Mouse (Mus musculus) 416B (cell line): ENCODE data around the gene Trpc7.

Experiments
- DNase-seq: peaks from one replicate; pipeline ENCODE4 v3.0.0; 2011; ENCODE audit warnings: low read depth

The Trpc7 gene

DNA sequence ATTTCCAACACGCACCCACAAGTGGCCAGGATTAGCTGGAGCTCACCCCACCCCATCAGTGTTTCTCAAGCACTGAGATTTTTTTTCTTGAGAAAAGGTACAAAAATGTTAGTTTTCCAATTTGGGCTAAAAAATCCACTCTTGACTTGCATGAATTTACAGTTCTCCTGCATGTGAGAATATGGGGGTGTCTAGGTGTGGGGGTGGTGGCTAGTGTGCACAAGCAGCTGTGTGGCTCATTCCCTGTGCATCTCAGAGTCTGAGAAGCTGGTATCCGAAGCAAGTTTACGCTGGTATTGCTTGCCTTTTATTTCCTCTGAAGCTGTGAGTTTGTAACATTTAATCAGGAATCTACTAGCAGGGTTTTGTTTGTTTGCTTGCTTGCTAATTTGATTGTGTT, 105.1 kb downstream of the Trpc7 start:
- DNase-seq: no peak

DNA sequence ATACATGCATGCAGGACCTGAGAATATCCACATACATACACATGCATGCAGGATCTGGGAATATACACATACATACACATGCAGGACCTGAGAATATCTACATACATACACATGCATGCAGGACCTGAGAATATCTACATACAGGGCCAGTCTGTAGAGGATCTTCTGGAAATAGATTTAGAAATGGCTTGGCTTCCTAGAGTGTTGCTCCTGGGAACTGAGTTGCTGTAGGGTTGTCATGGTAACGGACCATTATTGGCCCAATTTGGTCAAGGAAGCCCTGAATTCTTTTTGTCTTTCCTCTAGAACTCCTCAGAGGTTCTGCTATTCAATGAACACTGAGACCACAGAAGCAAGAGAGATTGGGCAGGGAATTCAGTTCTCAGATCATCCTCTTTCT, 113.2 kb downstream of the Trpc7 start:
- no peak for DNase-seq

DNA sequence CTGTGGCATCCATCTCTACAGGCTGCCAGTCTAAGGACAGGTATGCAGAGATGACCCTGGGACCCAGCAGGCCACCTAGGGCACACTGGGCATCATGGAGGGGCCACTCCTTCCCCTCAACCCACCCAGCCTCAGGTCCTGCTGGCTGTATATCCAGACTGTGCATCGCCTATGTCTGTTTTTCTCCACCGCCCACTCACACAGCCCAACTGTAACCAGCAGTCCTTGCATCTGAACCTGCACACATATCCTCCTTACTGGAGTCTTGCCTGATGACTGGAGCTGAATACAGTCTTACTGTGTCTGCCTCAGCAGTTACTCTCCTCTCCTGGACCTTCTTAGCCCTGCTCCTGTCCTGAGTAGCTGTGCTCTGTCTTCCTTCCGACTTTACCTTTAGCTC, 114.1 kb downstream of the Trpc7 start:
- no peak for DNase-seq

DNA sequence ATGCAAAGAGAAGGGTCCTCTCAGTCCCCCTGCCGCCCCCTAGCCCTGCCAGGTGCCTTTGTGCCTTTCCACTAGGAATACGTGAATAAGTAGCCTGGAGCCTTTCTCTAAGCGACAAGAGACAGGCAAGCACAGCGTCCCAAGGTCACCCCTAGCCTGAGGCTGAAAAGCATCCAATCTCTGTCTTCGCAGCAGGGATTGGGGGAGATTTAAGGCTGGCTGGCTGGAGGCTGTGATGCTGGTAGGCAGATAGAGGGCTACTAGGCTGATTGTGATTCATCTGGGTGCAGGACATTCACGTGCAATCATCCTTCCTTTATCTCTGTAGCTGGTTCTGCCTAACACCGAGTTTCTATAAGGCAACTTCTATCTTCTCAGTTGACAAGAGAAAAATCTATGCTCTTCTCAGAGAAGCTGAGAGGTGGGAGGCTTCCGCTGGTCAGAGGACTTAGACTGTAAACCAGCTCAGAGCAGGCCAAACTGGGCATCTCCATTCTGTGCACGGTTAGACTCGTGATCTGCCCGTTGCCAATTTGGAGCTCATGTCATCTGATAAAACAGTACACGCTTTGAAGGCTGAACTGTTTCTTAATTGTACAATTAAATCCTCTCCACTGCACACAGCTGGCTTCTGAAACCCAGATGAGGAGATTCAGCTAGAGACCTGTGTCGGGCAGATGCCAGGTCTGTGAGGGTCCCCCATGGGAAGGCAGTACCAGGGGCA, 114.9 kb downstream of the Trpc7 start:
- DNase-seq: no peak

DNA sequence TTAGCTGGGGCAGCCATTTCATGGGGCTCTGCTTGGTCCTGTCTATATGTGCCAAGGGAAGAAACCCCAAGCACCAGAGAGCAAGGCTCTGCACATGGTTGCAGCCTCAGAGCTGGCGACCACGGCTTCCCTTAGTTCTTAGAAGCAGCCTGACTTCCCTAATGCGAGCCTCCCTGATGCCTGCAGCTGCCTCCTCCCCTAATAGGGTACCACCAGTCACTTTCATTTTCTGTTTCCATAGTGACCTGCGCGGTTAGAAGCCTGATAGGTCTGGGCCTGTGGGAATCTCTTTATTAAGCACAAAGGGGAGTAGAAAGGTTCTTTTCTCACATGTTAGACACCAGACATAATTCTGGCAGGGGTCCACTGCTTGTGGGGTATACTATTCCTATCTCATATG, 121.5 kb downstream of the Trpc7 start:
- DNase-seq: peak; percentile 26

DNA sequence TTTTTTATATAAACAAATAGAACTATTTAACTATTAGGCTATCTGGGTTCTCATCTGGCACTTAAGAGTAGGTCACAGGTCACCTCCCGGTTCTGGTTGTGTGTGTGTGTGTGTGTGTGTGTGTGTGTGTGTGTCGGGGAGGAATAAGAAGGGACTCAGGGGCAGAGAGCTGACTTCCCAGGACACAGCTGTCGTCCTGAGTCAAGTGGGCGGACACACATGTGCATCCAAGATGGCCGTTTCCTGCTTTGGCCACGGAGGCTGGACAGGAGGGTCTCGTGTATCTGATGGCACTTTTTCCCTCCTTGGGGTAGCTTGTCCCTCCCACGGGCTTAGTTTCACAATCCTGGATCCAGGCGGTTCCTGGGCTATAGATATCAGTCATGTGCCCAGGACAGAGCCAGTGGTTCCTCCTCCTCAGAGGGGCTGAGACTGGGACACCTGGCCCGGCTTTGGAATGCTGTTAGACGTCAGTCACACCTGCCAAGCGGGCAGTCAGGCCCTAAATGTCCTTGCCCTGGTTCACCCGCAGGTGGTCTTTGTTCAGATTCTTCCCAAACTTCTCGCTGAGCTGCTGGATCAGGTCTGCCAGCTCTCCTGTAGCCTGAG, 122.4 kb downstream of the Trpc7 start:
- DNase-seq: no peak

DNA sequence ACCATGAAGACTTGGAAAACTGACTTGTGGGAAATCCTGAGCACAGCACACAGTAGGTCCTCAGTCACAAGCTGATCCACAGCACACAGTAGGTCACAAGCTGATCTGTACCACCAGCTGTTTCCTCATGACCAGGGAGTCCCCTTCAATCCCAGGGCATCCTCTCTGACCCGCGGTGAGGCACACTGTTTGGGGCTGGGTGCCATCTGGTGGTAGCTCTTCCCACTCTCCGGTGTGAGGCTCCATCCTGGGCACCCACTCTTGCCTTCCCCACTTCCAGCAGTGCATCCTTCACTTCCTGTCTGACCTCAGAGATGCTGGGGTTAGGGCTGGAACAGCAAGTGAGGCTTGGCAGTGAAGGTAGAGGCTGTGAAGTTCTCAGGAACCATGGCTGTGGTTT, 123.2 kb downstream of the Trpc7 start:
- no peak for DNase-seq

DNA sequence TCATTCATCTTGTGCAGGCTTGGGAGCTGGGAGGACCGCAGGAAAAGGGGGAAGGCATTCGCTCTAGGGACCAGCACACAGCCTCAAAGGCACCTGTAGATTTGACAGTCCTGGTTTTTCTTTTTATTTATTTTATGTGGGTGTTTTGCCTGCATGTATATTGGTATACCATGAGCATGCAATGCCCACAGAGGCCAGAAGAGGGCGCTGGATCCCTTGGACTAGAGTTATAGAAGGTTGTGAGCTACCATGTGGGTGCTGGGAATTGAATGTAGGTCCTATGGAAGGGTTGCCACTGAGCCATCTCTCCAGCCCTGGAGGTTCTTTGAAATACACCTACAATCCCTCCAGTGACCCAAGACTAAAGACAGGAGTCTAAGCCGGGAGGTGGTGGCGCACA, 125.0 kb downstream of the Trpc7 start:
- no peak for DNase-seq

DNA sequence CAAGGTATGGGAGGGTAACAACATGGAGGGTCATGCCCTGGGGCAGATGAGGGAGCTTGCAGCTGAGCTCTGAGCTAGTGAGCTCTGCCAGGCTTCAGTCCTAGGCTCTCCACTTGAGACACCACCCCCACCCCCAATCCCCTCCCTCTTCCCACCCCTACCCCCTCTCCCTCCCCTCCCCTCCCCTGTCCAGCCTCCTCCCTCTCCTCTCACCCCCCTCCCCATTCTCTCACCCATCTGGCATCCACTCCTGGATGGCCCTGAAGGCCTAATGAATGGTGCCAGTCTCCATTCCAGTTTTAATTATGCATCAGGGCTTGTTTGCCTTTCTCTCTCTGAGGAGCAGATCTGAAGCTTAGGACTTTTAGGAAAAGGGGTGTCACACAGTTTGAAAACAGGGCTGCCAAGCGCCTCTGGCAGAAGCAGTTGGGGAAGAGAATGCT, 125.6 kb downstream of the Trpc7 start:
- no peak for DNase-seq

DNA sequence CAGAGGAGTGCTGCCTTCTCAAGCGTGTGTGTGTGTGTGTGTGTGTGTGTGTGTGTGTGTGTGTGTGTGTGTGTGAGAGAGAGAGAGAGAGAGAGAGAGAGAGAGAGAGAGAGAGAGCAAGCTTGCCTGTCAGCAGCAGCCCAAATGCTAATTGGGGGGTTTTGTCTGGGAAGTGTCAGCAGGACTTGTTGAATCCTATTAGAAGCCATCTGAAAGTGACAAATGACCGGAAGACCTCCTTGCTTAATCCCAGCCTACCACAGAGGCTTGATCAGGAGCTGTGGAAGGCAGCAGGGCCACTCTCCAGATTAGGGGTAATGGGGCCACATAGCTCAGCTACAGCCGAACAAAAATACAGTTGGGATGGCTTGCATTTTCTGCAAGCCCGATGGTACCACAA, 126.4 kb downstream of the Trpc7 start:
- no peak for DNase-seq

DNA sequence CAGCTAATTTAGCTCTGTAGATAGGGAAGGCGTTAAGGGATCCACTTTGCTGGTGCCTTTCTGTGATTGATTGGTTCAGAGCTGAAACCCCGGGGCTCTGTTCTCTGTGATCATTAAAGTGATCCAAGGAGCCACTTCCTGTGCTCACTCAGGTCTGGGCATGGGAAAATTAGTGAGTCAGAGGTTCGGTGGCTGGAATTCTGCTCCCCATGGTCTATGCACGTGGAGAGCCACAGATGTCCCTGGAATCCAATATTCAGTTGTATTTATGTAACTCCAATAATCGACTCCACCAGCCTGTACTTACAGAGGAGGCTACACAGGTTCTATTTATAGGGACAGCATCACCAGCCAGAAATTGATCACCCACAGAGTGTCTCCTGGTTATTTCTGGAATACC, 129.6 kb downstream of the Trpc7 start:
- DNase-seq: no peak

DNA sequence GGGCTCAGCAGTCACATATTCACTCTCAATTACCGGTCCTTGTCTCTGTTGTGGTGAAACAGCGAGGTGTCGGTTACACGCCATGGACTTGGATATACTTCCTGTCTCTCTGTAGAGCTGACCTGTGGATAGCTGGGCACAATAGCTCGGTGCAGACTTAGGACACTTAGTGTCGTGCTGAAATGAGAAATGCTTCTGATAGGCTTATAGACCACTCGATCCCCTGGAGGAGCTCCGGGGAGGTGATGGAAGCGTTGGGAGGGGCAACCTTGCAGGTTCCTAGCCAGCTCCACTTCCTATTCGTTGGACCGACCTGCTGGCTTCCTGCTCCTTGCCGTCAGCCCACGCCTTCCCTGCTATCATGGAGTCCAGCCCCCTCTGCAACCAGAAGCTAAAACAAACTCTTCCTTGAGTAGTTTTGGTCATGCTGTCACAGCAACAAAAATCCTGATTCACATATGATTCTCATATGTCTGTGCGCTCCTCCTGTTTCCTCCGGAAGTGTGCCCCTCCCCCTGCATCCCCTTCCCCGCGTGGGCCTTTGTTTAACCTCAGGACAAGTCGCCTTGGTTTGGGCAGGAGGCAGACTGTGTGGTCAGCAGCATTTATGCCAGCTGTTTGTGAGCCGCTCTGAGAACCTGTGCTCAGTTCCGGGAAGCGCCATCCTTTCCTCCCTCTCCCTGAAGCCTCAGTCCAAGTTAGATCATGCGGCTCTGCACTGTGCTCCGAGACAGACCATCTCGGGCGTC, 130.3 kb downstream of the Trpc7 start:
- DNase-seq: peak; percentile 42

DNA sequence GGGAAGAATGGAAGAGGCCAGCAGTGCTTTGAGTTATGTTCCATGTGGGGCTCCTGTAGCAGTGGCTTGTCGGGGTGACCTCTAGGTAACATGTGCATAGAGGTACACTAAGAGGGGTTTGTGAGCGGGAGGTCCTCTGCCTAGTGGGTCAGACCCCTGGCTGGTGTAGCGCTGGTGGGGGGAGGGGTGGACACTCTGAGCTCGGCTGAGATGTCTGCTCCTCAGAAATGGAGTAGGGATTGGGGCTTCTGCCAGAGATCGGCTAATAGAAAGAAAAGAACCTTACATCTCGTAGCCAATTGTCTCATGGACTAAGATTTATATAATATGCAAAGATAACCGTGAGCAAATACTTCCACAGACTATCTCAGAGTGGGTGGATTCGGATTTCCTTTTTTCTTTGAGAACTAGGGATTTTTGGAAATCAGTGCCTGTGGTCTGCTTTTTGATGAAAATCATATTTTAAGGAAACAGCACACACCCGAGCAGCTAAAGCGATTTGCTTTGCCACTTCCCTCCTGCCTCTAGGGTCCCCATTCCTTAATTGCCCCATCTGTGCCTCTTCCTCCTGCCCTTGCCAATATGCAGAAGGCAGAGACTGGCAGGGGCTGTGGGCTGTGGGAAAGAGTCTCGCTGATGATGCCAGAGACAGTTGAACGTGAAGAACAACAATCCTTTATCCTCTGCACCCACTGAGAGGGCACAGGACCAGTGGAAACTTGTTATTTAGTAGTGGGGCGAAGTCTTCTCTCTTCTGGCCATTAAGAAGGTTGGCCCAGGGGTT, 133.2 kb downstream of the Trpc7 start:
- DNase-seq: no peak

DNA sequence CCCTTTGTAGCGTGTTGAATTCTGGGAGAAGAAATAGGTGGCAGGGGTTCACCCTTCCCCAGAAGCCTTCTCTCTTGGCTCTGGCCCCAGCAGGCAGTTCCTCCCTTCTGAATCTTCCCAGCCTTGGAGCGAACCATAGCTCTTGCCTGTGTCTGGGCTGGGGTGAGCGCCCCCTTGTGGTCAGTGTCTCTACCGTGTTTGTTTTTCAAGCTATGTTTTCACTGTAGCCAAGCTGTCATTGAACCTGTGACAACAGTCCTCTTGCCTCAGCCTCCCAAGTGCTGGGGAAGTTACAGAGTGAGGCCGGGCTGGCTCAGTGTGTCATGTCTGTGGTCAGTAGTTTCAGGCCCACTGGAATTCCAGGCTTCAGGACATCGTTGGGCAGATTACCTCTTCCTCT, 137.3 kb downstream of the Trpc7 start:
- DNase-seq: peak; percentile 80

DNA sequence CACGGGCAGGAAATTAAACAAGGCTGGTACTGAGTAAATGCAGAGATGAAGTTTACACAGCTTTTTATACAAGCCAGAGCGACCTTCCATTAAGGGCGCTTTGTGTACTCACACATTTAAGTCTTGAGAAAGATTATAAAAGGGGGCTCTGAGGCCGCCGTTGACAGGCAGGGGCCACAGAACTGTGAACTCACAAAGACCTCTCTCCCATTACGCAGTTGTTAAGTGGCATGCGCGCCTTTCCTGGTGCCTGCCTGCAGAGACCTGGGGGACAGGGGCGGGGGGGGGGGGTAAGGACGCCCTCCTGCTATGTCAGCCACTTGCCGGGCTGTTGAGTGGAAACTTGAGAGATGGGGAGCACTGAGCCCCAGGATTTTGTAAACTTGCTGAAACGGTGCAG, 138.6 kb downstream of the Trpc7 start:
- no peak for DNase-seq

DNA sequence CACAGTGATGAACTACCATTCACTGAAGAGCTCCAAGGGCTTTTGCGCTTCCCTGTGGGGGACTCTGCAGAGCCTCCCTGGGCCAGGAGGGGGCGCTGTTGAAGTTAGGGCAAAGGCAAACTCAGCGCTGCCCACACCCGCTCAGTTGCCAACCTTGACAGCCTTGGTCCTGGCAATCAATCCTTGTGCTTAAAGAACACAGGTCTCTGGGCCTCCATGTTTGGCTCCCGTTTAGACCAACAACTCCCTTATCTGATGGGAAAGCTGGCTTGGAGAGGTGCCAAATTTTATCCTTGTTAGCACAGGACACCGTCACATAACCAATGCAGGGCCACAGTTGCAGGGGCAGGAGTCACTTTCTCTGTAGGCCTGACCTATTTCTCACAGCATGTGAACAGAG, 139.9 kb downstream of the Trpc7 start:
- peak; percentile 28 for DNase-seq

DNA sequence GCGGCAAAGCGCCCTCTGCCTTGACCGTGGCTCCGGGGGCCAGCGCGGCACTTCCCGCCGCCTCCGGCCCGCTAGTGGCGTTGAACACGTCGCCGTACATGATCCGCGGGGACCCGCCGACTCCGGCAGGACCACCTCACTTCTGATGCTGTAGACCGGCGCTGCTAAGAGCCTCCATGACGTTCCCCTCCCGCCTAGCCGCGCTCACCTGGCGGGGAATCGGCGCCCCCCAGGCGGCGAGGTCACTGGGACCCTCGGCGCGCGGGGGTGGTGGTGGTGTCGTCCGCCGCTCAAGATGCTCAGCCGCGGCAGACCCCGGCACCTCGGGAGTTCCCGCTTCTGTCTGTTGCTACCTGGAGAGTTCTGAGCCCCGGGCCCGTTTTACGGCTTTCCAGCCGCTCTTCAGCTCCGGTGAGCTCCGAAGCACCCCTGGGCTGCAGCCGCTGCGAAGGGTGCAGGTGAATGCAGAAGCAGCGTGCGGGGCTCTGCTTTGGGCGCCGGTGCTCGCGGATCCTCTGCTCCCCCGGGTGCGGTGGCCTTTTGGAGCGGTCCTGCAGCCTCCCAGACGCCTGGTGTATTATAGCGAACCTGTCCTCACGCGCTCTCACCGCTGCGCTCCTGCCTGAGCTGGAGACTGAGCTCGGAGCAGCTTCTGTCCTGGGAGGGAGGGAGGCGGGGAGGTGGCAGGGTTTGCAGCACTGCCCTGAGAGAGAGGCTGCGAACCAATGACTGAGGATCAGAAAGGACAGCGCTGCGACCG, 142.4 kb downstream of the Trpc7 start, which contains the start of gene Gm45623:
Gene Gm45623, minus strand, starts transcription at position 636 of the 760 bp plus-strand sequence.
- no peak for DNase-seq

DNA sequence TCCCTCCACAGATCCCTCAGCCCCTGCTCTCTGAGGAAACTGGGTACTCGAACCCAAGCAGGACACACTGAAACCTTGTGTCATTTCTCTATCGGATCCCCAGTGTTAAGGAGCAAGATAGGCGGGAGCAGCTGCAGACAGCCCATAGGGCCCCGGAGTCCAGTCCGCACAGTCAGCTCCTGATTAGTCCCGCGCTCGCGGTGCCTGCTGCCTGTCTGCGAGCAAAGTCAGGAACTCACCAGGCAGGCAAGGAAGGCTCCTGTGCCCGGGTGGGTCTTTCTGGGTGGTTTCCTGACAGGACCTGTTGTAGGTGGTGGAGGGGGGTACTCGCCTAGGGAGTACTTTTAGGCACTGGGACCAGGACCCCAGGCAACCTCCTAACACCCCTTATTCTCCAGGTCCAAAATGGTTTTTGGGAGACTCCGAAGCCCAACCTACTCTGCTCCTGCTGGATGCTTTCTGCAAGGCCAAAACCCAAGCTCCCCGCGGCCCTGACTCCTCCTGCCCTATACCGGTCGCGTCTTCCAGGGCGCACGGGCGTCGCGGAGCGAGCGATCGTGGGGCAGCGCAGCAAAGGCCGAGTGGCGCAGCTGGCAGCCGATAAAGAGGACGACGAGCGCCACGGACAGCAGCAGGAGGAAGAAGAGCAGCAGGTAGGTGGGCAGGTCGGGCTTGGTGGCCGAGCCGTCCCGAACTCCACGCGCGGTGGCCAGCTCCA, 143.2 kb downstream of the Trpc7 start:
- DNase-seq: no peak

DNA sequence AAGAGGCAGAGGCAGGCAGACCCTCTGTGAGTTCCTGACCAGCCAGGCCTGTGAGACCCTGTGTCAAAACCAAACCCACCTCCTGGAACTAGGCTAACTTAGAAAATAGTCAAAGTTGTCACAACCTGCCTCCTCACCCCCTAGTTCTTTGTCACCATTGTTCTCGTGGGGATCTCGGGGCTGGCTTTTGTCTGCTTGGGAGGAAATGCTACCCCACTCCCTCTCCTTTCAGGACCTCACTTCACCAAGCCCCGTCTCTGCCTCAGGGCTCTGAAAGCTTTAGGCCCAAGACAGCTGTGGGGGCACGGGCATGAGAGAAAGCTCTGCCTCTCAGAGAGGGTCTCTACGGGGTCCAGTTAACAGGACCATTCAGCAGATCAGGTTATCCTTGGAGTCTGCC, 144.0 kb downstream of the Trpc7 start:
- no peak for DNase-seq

DNA sequence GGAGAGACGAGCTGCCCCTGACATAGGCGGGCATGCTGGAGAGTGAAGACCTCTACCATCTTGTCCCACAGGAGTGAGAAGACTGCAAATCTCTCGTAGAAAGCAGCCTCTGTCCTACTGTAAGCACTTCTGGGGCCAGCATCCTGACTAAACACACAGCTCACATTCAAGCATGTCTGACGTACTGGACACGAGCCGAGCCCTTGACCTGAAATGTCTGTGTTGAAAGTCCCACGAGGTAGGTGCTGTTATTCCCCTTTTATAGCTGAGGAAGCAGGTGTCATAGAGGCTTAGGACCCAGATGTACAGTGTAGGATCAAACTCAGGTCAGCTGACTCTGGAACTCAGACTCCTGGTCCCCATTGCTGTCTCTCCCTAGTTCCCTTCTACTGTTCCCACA, 146.4 kb downstream of the Trpc7 start:
- no peak for DNase-seq

DNA sequence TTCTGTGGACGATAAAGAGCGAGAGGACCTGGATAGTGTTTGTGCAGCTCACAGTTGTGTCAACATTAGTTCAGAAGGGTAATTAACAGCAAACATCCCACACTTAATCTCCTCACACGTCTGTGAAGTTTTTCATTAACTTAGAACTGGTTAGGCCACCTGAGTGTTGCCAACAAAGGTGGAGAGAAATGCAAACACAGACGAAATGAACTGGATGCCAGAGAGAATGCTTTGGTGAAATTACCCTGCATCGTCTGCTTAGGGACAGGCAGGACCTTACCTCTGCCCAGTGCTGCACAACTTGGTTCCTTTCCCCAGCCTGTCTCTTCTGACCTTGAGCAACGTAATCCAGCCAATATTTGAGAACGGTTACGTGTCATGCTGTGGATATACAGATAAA, 148.2 kb downstream of the Trpc7 start:
- DNase-seq: no peak
